Mouse (Mus musculus) embryonic facial prominence, embryonic 10.5 days (tissue): ENCODE results near the gene Trappc12. TPM values are rescaled to one million over a fixed set of nuclear protein-coding genes. Genes with fewer than 3 reads are reported as not detected.

Source experiments
- DNase-seq: peaks from one replicate; pipeline ENCODE4 v3.0.0-alpha.2; 2017; ENCODE audit warnings: low spot score
- H3K27ac ChIP-seq: fragments of 300-500 bp; sonication (generic); replicated peaks from 2 replicates; pipeline ENCODE4 v1.5.1; 2016; ENCODE audit warnings: mild to moderate bottlenecking
- H3K27me3 ChIP-seq: fragments of 300-500 bp; sonication (generic); replicated peaks from 2 replicates; pipeline ENCODE4 v1.6.1; 2016; ENCODE audit warnings: low read depth, mild to moderate bottlenecking; ENCODE audit not compliant: poor library complexity, severe bottlenecking
- H3K36me3 ChIP-seq: fragments of 300-500 bp; sonication (generic); replicated peaks from 2 replicates; pipeline ENCODE4 v1.6.1; 2016; ENCODE audit warnings: mild to moderate bottlenecking, moderate library complexity
- H3K4me1 ChIP-seq: fragments of 300-500 bp; sonication (generic); 2 replicates; pipeline ENCODE4 v1.6.1; 2016
- H3K4me3 ChIP-seq: fragments of 300-500 bp; sonication (generic); 2 replicates; pipeline ENCODE4 v1.5.1; 2016; ENCODE audit warnings: mild to moderate bottlenecking, moderate library complexity
- H3K9me3 ChIP-seq: fragments of 300-500 bp; sonication (generic); 2 replicates; pipeline ENCODE4 v1.6.1; 2016; ENCODE audit warnings: mild to moderate bottlenecking
- WGBS: fragments of 180-500 bp; shearing (Covaris S2); methylation state at CpG from one replicate; pipeline ENCODE4 v1.1.7; 2016; 5-methylcytosine and 5-hydroxymethylcytosine counted together
- polyA plus RNA-seq: library from polyadenylated mRNA; unstranded; fragments of >200 nt; fragmentation: Nextera tagmentation; extraction: Ambion mirVana; gene quantifications from 2 replicates; pipeline ENCODE4 v1.2.1, GENCODE M21; 2016

Gene Trappc12
- 35.6 and 35.7 TPM in 2 replicates for polyA plus RNA-seq

DNA sequence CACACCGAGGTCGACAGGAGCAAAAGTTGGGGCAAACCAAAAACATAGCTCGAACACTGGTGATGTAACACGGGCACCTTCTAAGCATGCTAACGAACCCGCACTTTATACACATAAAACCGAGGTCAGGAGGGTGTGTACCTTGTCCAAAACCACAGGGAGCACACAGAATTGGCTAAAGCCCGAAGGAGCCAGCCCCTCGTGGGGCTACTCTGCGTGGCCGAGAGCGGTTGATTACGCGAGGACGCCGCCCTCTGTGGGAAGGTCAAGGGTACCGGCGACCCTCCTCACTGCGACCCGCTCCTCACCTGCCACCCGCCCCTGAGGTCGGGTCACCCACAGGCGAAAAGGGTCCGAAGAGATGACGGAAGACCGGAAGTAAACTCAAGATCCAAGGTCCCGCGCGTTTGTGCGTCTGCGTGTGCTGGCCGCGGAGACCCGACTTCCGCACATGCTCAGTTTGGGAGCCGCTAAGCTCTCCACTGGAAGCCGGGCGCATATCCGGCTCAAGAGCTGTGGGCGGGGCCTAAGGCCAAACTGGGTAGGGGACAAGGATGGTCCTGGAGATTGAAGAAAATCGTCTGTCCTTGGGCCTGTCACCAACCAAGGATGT is at the start of gene Trappc12:
Trappc12 (minus strand) TSS at position 452 of the 613 bp plus-strand sequence.
- H3K27ac ChIP-seq, result peak within 1 kb of the TSS; percentile 84
- H3K9me3 ChIP-seq, result no peaks in the 10 kb centered on the region
- DNase-seq, result peak; percentile 92
- peaks cover 26% of the 10 kb centered on the region for H3K4me1 ChIP-seq
- 1% methylated on average over 41 of the region's 41 CpGs for WGBS
- no peaks in the 10 kb centered on the region for H3K27me3 ChIP-seq
- H3K4me3 ChIP-seq, result peak within 1 kb of the TSS; percentile 90
- peaks cover 22% of the 10 kb centered on the region for H3K36me3 ChIP-seq

DNA sequence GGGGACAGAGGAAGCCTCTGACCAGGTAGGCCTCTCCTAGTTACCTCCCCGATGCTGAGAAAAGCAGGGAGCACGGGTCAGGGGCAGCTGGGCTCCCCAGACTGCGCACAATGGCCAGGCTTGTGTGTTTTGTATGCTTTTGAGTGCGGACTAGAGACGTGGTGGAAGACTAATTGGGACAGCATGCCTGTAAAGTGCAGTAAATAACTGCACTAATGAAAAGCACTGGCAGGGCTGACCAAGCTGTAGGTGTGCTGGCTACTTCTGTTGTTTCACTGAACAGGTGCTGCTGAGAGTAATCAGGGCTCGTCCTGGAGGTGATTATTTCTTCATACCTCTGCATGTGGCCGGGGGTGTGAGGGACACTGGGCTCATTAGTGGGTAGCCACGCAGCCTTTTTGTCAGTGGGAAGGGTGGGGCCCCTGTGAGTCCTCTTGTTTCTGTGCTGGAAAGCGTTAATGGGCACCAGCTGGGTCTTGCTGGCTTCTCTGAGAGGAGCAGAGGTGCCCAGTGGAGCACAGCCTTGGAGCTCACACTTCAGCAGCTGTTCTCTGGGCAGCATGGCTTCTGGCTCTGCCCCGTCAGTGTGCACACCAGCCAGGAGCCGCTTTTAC is 49.6 kb upstream of the Trappc12 start:
- Histone ChIP-seq H3K36me3 (0 out of 2 replicates have a peak, but pooled peaks cover 3% of the 10 kb centered on the region), H3K27ac (peak overlapping the region; percentile 48), H3K4me3 (no peak overlapping the region), H3K27me3 (no peaks in the 10 kb centered on the region), H3K4me1 (peaks cover 38% of the 10 kb centered on the region), H3K9me3 (peaks cover 10% of the 10 kb centered on the region; the same call in 1 of the 2 replicates)
- peak; percentile 42 for DNase-seq
- WGBS, result 41% methylated on average over 11 of the region's 11 CpGs

GRCm38 (mm10) chr12:28796881-28797420 is 46.7 kb upstream of the Trappc12 start:
- Histone ChIP-seq H3K4me1 (peaks cover 32% of the 10 kb centered on the region), H3K27me3 (no peaks in the 10 kb centered on the region), H3K9me3 (peaks cover 10% of the 10 kb centered on the region; the same call in 1 of the 2 replicates), H3K4me3 (no peak overlapping the region), H3K36me3 (0 out of 2 replicates have a peak, but pooled peaks cover 3% of the 10 kb centered on the region), H3K27ac (no peak overlapping the region)
- no peak for DNase-seq

DNA sequence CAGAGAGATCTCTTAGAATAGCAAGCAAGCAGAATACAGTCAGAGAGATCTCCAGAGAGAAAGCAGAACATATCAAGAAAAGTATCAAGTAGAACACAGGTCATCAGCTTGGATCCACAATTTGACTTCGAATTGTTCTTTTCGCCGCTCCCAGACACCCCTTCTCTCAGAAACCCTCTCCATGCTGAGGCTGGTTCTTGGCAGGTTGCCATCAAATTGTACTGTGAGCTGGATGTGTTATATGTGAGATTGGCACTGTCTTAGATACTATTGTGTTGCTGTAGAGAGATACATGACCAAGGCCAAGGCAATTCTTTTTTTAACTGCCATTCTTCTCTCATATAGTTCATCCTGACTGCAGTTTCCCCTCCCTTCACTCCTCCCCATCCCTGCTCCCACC is 44.8 kb upstream of the Trappc12 start:
- 95% methylated on average over 3 of the region's 3 CpGs for WGBS
- H3K4me1 ChIP-seq, result peaks cover 30% of the 10 kb centered on the region

DNA sequence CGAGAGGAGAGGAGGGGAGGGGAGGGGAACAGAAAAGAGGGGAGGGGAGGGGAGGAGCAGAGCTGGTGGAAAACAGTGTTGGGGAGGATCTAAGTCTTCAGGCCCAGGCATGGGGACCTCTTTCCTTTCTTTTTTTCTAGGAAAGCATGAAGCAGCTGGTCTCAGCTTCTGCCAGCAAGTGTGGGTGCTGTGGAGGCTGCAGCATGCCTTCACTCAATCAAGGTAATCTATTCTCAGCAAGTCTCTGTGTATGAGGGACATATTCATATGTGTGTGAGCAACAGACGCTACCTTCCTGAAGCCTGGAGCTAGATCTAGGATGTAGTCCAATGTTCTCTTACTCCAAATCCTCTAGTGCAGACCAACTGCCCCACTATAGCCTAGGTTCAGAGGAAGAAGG is 43.4 kb upstream of the Trappc12 start:
- 72% methylated on average over 2 of the region's 2 CpGs for WGBS
- H3K27ac ChIP-seq, result no peak overlapping the region
- no peak for DNase-seq

More for the DNA sequence above, 44.8 kb upstream of the Trappc12 start:
- Histone ChIP-seq H3K27me3 (no peaks in the 10 kb centered on the region), H3K4me3 (no peak overlapping the region), H3K9me3 (peaks cover 10% of the 10 kb centered on the region; the same call in 1 of the 2 replicates), H3K36me3 (0 out of 2 replicates have a peak, but pooled peaks cover 3% of the 10 kb centered on the region), H3K27ac (no peak overlapping the region)
- DNase-seq, result no peak

GRCm38 (mm10) chr12:28792613-28793012 is 42.3 kb upstream of the Trappc12 start:
- no peak overlapping the region for H3K27ac ChIP-seq
- H3K36me3 ChIP-seq, result no peaks in the 10 kb centered on the region
- DNase-seq, result no peak
- H3K4me1 ChIP-seq, result peaks cover 31% of the 10 kb centered on the region
- no peak overlapping the region for H3K4me3 ChIP-seq
- 0 out of 2 replicates have a peak, but pooled peaks cover 4% of the 10 kb centered on the region for H3K9me3 ChIP-seq
- 84% methylated on average over 3 of the region's 3 CpGs for WGBS
- H3K27me3 ChIP-seq, result no peaks in the 10 kb centered on the region

More for the DNA sequence above, 43.4 kb upstream of the Trappc12 start:
- 0 out of 2 replicates have a peak, but pooled peaks cover 3% of the 10 kb centered on the region for H3K36me3 ChIP-seq
- H3K27me3 ChIP-seq, result no peaks in the 10 kb centered on the region
- H3K9me3 ChIP-seq, result peaks cover 10% of the 10 kb centered on the region; the same call in 1 of the 2 replicates
- H3K4me1 ChIP-seq, result peaks cover 27% of the 10 kb centered on the region
- no peak overlapping the region for H3K4me3 ChIP-seq

DNA sequence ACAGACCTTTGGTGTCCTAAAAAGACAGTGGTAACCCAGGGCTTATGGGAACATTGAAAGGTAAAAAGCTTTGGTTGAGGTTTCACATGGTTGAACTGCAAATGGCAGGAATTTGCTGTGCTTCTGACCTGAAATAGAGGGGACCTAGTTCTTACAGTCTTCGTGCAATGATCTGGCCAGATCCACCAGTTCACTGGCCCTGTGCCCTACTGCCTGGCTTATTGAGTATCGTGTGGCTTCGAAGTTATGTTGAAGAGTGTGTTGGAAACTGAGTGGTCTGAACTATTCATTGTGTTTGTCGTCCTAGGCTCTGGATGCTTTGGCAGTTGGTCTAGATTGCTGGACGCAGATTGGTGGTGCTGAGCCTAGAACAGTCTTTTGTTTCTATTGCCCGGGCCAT is 36.0 kb upstream of the Trappc12 start:
- WGBS, result 92% methylated on average over 6 of the region's 6 CpGs
- peaks cover 59% of the 10 kb centered on the region for H3K4me1 ChIP-seq
- no peaks in the 10 kb centered on the region for H3K36me3 ChIP-seq
- DNase-seq, result no peak
- H3K27me3 ChIP-seq, result no peaks in the 10 kb centered on the region
- no peak overlapping the region for H3K4me3 ChIP-seq
- no peak overlapping the region; the same call in 1 of the 2 replicates for H3K27ac ChIP-seq
- no peaks in the 10 kb centered on the region for H3K9me3 ChIP-seq

DNA sequence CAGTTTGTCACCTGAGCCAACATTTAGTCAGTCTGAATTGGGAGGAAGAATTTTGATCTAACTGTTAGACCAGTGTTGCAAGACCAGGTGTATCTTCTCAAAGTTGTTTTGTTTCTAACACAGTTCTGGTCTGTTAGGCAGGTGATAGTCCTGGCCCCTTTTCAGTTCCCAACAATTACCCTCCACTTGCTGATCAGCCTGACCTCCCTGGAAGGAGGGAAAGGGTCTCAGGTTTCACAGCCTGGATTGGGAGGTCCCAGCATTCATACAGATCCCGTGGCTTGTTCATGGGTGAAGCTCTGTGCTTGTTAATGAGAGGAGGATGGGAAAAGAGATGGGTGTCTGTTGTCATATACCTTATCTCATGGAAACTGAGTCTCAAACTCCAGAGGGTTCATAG is 35.0 kb upstream of the Trappc12 start:
- WGBS, result 0% methylated on average over 1 of the region's 1 CpGs
- Histone ChIP-seq H3K36me3 (no peaks in the 10 kb centered on the region), H3K4me1 (peaks cover 56% of the 10 kb centered on the region), H3K4me3 (no peak overlapping the region), H3K9me3 (no peaks in the 10 kb centered on the region), H3K27ac (no peak overlapping the region), H3K27me3 (no peaks in the 10 kb centered on the region)
- peak; percentile 55 for DNase-seq

- no peaks in the 10 kb centered on the region for H3K27me3 ChIP-seq
- H3K27ac ChIP-seq, result peak overlapping the region; percentile 59
- peak; percentile 27 for DNase-seq
- H3K4me1 ChIP-seq, result peaks cover 55% of the 10 kb centered on the region
- no peaks in the 10 kb centered on the region for H3K9me3 ChIP-seq
- H3K36me3 ChIP-seq, result no peaks in the 10 kb centered on the region
- 37% methylated on average over 8 of the region's 8 CpGs for WGBS
- H3K4me3 ChIP-seq, result no peak overlapping the region; the same call in 1 of the 2 replicates
These were observed 34.6 kb upstream of the Trappc12 start for GRCm38 (mm10) chr12:28784864-28785263.

GRCm38 (mm10) chr12:28784355-28784754 is 34.1 kb upstream of the Trappc12 start:
- DNase-seq, result peak; percentile 20
- 40% methylated on average over 4 of the region's 4 CpGs for WGBS
- Histone ChIP-seq H3K36me3 (no peaks in the 10 kb centered on the region), H3K9me3 (no peaks in the 10 kb centered on the region), H3K27ac (peak overlapping the region; percentile 59), H3K27me3 (no peaks in the 10 kb centered on the region), H3K4me3 (no peak overlapping the region), H3K4me1 (peaks cover 53% of the 10 kb centered on the region)

DNA sequence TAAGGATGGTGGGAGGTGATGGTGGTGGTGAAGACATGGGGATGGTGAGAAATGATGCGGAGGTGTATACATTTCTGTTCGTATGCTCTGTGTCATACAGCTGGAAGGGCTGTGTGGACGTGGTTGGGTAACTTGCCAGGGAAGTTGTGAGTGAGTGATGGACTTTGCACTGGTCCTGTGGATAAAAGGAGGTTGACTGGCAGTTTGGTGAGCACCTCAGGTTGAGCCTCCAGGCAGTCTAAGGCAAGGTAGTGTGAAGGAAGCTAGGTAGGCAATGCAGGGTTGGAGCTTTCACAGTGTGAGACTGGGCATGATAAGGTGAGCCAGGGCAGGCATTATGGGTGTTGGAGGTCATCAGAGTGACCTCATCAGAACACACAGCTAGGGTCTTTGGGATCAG is 32.4 kb upstream of the Trappc12 start:
- no peaks in the 10 kb centered on the region for H3K27me3 ChIP-seq
- H3K36me3 ChIP-seq, result no peaks in the 10 kb centered on the region
- no peak for DNase-seq
- no peaks in the 10 kb centered on the region for H3K9me3 ChIP-seq
- no peak overlapping the region for H3K27ac ChIP-seq
- no peak overlapping the region for H3K4me3 ChIP-seq
- peaks cover 49% of the 10 kb centered on the region for H3K4me1 ChIP-seq
- WGBS, result 96% methylated on average over 3 of the region's 3 CpGs

DNA sequence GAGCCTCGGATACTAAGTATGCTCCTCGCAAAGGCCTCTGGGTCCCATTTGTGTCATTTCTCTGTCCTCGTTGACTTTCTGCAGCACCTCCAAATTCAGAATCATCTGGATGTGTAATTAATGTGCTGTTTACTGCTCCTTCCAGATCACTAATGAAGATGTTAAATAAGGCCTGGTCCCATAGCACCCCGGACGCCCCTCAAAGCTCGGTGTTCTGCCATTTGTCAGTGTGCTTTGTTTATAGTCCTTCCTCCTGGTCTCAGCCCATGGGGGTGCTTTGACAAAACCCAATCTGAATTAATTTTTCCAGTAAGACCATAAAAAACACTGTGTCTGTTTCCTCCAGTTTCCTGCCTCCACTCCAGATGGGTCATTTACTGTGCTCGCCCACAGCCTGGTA is 29.9 kb upstream of the Trappc12 start:
- no peaks in the 10 kb centered on the region for H3K9me3 ChIP-seq
- peaks cover 30% of the 10 kb centered on the region for H3K4me1 ChIP-seq
- WGBS, result 90% methylated on average over 7 of the region's 7 CpGs
- H3K27ac ChIP-seq, result 0 out of 2 replicates have a peak overlapping the region, but pooled peaks have one; percentile 24
- no peak overlapping the region for H3K4me3 ChIP-seq
- no peaks in the 10 kb centered on the region for H3K27me3 ChIP-seq
- no peak for DNase-seq
- H3K36me3 ChIP-seq, result no peaks in the 10 kb centered on the region
